7 mouse cellular contexts compared by ENCODE assay signal in the genomic region with DNA sequence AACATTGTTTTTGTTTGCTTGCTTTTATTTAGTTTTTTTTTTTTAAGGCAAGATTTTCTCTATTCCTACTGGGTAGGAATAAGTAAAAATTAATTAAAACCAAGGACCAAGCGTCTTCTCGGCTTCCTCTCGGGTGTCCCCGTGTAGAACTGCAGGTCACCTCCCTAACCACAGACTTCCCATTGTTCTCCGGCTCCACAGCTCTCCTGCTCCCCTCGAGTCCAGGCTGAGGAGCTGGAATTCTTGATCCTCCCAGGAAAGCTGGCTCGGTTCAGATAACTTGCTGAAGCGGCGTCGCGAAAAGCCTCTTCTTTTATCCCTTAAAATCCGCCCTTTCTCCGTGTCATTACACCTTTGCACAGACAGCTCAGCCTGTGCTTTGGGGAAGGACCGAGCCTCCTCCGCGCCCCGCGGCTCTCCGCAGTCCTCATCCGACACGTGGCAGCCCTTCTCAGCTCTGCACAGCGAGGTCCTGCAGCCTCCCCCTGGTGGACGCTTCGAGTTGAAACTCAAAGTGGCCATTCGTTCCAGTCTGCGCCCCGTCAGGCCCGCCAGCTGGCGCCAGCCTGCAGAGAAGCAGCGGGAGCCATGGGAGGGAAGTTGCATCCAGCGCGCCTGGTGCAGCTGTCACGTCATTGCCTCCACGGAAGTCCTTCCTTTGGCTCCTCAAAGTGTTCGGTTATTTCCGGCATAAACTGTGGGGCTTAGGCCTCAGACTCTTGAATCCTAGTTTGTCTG. TPM values are rescaled to one million over a fixed set of nuclear protein-coding genes. Genes with fewer than 3 reads are reported as not detected.
DNase-seq lines count a peak whose midpoint lies in the region; ATAC-seq and TF ChIP-seq lines count a peak whose summit lies in the region.

No protein-coding gene starts in this region.

- no peaks in the 10 kb centered on the region for H3K9me3 ChIP-seq in embryonic facial prominence, embryonic 12.5 days
- no peaks in the 10 kb centered on the region for H3K9me3 ChIP-seq in limb, embryonic 12.5 days
- H3K9me3 ChIP-seq in midbrain, embryonic 15.5 days, result no peaks in the 10 kb centered on the region

- peak overlapping the region; percentile 92 for H3K27ac ChIP-seq in embryonic facial prominence, embryonic 12.5 days
- no peak overlapping the region for H3K27ac ChIP-seq in kidney, adult 2 months (ENCODE audit: insufficient read depth, low read depth, low read length)
- peak overlapping the region; percentile 95 for H3K27ac ChIP-seq in limb, embryonic 12.5 days
- peak overlapping the region; percentile 97 for H3K27ac ChIP-seq in midbrain, embryonic 15.5 days
- H3K27ac ChIP-seq in spleen, adult 2 months (ENCODE audit: insufficient read depth, low read length), result 0 out of 2 replicates have a peak overlapping the region, but pooled peaks have one; percentile 1

- no peak for TF ChIP-seq POLR2A in kidney, adult 2 months (IDR thresholded peaks at IDR 0.05; ENCODE audit: low read depth, low read length)
- TF ChIP-seq POLR2A in spleen, adult 2 months (IDR thresholded peaks at IDR 0.05; ENCODE audit: low read depth, low read length), result no peak

- peak overlapping the region; percentile 47 for H3K9ac ChIP-seq in embryonic facial prominence, embryonic 12.5 days
- H3K9ac ChIP-seq in limb, embryonic 12.5 days (replicated peaks), result peak overlapping the region; percentile 69
- peak overlapping the region; percentile 55 for H3K9ac ChIP-seq in midbrain, embryonic 15.5 days

- peak overlapping the region; percentile 34 for H3K4me3 ChIP-seq in embryonic facial prominence, embryonic 12.5 days
- 0 out of 2 replicates have a peak overlapping the region, but pooled peaks have one; percentile 1 for H3K4me3 ChIP-seq in kidney, adult 2 months (ENCODE audit: insufficient read depth, low read depth, low read length)
- peak overlapping the region; percentile 37 for H3K4me3 ChIP-seq in limb, embryonic 12.5 days (replicated peaks)
- H3K4me3 ChIP-seq in midbrain, embryonic 15.5 days, result peak overlapping the region; percentile 40
- peak overlapping the region; percentile 31; the same call in 1 of the 2 replicates for H3K4me3 ChIP-seq in spleen, adult 2 months (ENCODE audit: extremely low read depth, insufficient read depth, insufficient read length)

- H3K36me3 ChIP-seq in embryonic facial prominence, embryonic 12.5 days, result no peaks in the 10 kb centered on the region
- H3K36me3 ChIP-seq in kidney, adult 2 months (ENCODE audit: control insufficient read depth, insufficient read depth, low read length), result no peaks in the 10 kb centered on the region
- H3K36me3 ChIP-seq in limb, embryonic 12.5 days, result no peaks in the 10 kb centered on the region
- H3K36me3 ChIP-seq in midbrain, embryonic 15.5 days (replicated peaks), result no peaks in the 10 kb centered on the region
- H3K36me3 ChIP-seq in spleen, adult 2 months (ENCODE audit: control insufficient read depth, insufficient read depth, low read length), result no peaks in the 10 kb centered on the region

- peaks cover 24% of the 10 kb centered on the region for H3K4me1 ChIP-seq in embryonic facial prominence, embryonic 12.5 days
- peaks cover 6% of the 10 kb centered on the region; the same call in 1 of the 2 replicates for H3K4me1 ChIP-seq in kidney, adult 2 months (ENCODE audit: control insufficient read depth, insufficient read depth, low read length)
- peaks cover 24% of the 10 kb centered on the region for H3K4me1 ChIP-seq in limb, embryonic 12.5 days (replicated peaks)
- H3K4me1 ChIP-seq in midbrain, embryonic 15.5 days, result peaks cover 20% of the 10 kb centered on the region
- H3K4me1 ChIP-seq in spleen, adult 2 months (ENCODE audit: control insufficient read depth, insufficient read depth, insufficient read length), result peaks cover 6% of the 10 kb centered on the region; the same call in 1 of the 2 replicates

- peak; percentile 89 for TF ChIP-seq CTCF in kidney, adult 2 months (conservative IDR thresholded peaks at IDR 0.05; ENCODE audit: insufficient read depth, insufficient read length, low read depth, low read length)
- peak; percentile 84 for TF ChIP-seq CTCF in spleen, adult 2 months (IDR thresholded peaks at IDR 0.05; ENCODE audit: extremely low read depth, insufficient read depth, insufficient read length, insufficient replicate concordance)

- peak; percentile 92 for ATAC-seq in embryonic facial prominence, embryonic 12.5 days (ENCODE audit: insufficient number of reproducible peaks, insufficient read depth, low FRiP score, low TSS enrichment)
- ATAC-seq in limb, embryonic 12.5 days (ENCODE audit: insufficient number of reproducible peaks, insufficient read depth, low FRiP score, low TSS enrichment, low read depth), result peak; percentile 95
- peak; percentile 97 for ATAC-seq in midbrain, embryonic 15.5 days (replicated peaks)

- DNase-seq in adrenal gland, postnatal 25 days, result peak; percentile 89
- DNase-seq in heart, adult 18-20 months, result peak; percentile 89 to 95
- DNase-seq in kidney, adult 2 months, result peak; percentile 94
- peak; percentile 75 to 79 for DNase-seq in spleen, adult 2 months (ENCODE audit: low read depth in 1 of 2, low spot score in 2 of 2)

- H3K4me2 ChIP-seq in embryonic facial prominence, embryonic 12.5 days (replicated peaks), result peak overlapping the region; percentile 48
- H3K4me2 ChIP-seq in limb, embryonic 12.5 days, result peak overlapping the region; percentile 58
- H3K4me2 ChIP-seq in midbrain, embryonic 15.5 days, result peak overlapping the region; percentile 67

- no peaks in the 10 kb centered on the region for H3K27me3 ChIP-seq in embryonic facial prominence, embryonic 12.5 days
- H3K27me3 ChIP-seq in kidney, adult 2 months (replicated peaks; ENCODE audit: control insufficient read depth, insufficient read depth, low read length), result no peaks in the 10 kb centered on the region
- H3K27me3 ChIP-seq in limb, embryonic 12.5 days, result no peaks in the 10 kb centered on the region
- no peaks in the 10 kb centered on the region for H3K27me3 ChIP-seq in midbrain, embryonic 15.5 days (replicated peaks)
- no peaks in the 10 kb centered on the region for H3K27me3 ChIP-seq in spleen, adult 2 months (ENCODE audit: control insufficient read depth, insufficient read depth, low read length)

- under 1% methylated on average over 36 of the region's 36 CpGs for WGBS in embryonic facial prominence, embryonic 12.5 days
- WGBS in kidney, adult 2 months, result 1% methylated on average over 36 of the region's 36 CpGs
- under 1% methylated on average over 36 of the region's 36 CpGs for WGBS in limb, embryonic 12.5 days
- WGBS in midbrain, embryonic 15.5 days, result under 1% methylated on average over 36 of the region's 36 CpGs
- WGBS in spleen, adult 2 months, result under 1% methylated on average over 36 of the region's 36 CpGs

RNA-seq across cellular contexts. Expression of a gene that starts 9.6 kb away (rescaled TPM):
- 7.0 and 13.4 TPM in 2 replicates for total RNA-seq in adrenal gland, postnatal 25 days (2021)
- 0.32 TPM in 1 of 2 replicates, not detected in the other for polyA plus RNA-seq in embryonic facial prominence, embryonic 12.5 days (2016; fragmentation: Nextera tagmentation; extraction: Ambion mirVana)
- 10 to 100 TPM; 63.9 to 85.7 TPM for total RNA-seq in heart, adult 18-20 months (2021)
- polyA plus RNA-seq in kidney, adult 2 months (2012; rRNA removed), result 2.0 and 2.9 TPM in 2 replicates
- not detected in 2 replicates for polyA plus RNA-seq in limb, embryonic 12.5 days (2016; fragmentation: Nextera tagmentation; extraction: Ambion mirVana)
- polyA plus RNA-seq in midbrain, embryonic 15.5 days (2015; fragmentation: Nextera tagmentation; extraction: Ambion mirVana), result 0.99 TPM in 1 of 2 replicates, not detected in the other
- polyA plus RNA-seq in spleen, adult 2 months (2012; rRNA removed), result not detected in 2 replicates

RNA-seq across cellular contexts. Expression of a gene that starts 18.6 kb away (rescaled TPM):
- total RNA-seq in adrenal gland, postnatal 25 days (2021), result 105 and 111 TPM in 2 replicates
- polyA plus RNA-seq in embryonic facial prominence, embryonic 12.5 days (2016; fragmentation: Nextera tagmentation; extraction: Ambion mirVana), result 66.9 and 67.5 TPM in 2 replicates
- total RNA-seq in heart, adult 18-20 months (2021), result 10 to 100 TPM; 41.7 to 45.5 TPM
- 49.5 and 56.5 TPM in 2 replicates for polyA plus RNA-seq in kidney, adult 2 months (2012; rRNA removed)
- polyA plus RNA-seq in limb, embryonic 12.5 days (2016; fragmentation: Nextera tagmentation; extraction: Ambion mirVana), result 55.1 and 67.3 TPM in 2 replicates
- polyA plus RNA-seq in midbrain, embryonic 15.5 days (2015; fragmentation: Nextera tagmentation; extraction: Ambion mirVana), result 58.7 and 64.5 TPM in 2 replicates
- polyA plus RNA-seq in spleen, adult 2 months (2012; rRNA removed), result 36.6 and 46.2 TPM in 2 replicates

RNA-seq across cellular contexts. Expression of a gene that starts 32.0 kb away (rescaled TPM):
- not detected in 2 replicates for total RNA-seq in adrenal gland, postnatal 25 days (2021)
- 0.39 and 0.56 TPM in 2 replicates for polyA plus RNA-seq in embryonic facial prominence, embryonic 12.5 days (2016; fragmentation: Nextera tagmentation; extraction: Ambion mirVana)
- total RNA-seq in heart, adult 18-20 months (2021), result not detected
- 0.18 TPM in 1 of 2 replicates, not detected in the other for polyA plus RNA-seq in kidney, adult 2 months (2012; rRNA removed)
- polyA plus RNA-seq in limb, embryonic 12.5 days (2016; fragmentation: Nextera tagmentation; extraction: Ambion mirVana), result 0.36 and 0.50 TPM in 2 replicates
- polyA plus RNA-seq in midbrain, embryonic 15.5 days (2015; fragmentation: Nextera tagmentation; extraction: Ambion mirVana), result not detected in 2 replicates
- not detected in 2 replicates for polyA plus RNA-seq in spleen, adult 2 months (2012; rRNA removed)

RNA-seq across cellular contexts. Expression of a gene that starts 39.9 kb away (rescaled TPM):
- total RNA-seq in adrenal gland, postnatal 25 days (2021), result 12.2 and 17.1 TPM in 2 replicates
- polyA plus RNA-seq in embryonic facial prominence, embryonic 12.5 days (2016; fragmentation: Nextera tagmentation; extraction: Ambion mirVana), result 12.1 and 13.3 TPM in 2 replicates
- 10 to 100 TPM; 35.4 to 36.0 TPM for total RNA-seq in heart, adult 18-20 months (2021)
- 17.9 and 21.9 TPM in 2 replicates for polyA plus RNA-seq in kidney, adult 2 months (2012; rRNA removed)
- polyA plus RNA-seq in limb, embryonic 12.5 days (2016; fragmentation: Nextera tagmentation; extraction: Ambion mirVana), result 10.9 and 11.0 TPM in 2 replicates
- 7.2 and 7.9 TPM in 2 replicates for polyA plus RNA-seq in midbrain, embryonic 15.5 days (2015; fragmentation: Nextera tagmentation; extraction: Ambion mirVana)
- polyA plus RNA-seq in spleen, adult 2 months (2012; rRNA removed), result 3.4 and 4.2 TPM in 2 replicates

RNA-seq across cellular contexts. Expression of a gene that starts 39.9 kb away (rescaled TPM):
- 25.8 and 26.5 TPM in 2 replicates for total RNA-seq in adrenal gland, postnatal 25 days (2021)
- polyA plus RNA-seq in embryonic facial prominence, embryonic 12.5 days (2016; fragmentation: Nextera tagmentation; extraction: Ambion mirVana), result 55.5 and 57.6 TPM in 2 replicates
- total RNA-seq in heart, adult 18-20 months (2021), result 10 to 100 TPM; 62.5 to 77.5 TPM
- 7.7 and 8.6 TPM in 2 replicates for polyA plus RNA-seq in kidney, adult 2 months (2012; rRNA removed)
- polyA plus RNA-seq in limb, embryonic 12.5 days (2016; fragmentation: Nextera tagmentation; extraction: Ambion mirVana), result 58.1 and 62.3 TPM in 2 replicates
- 36.6 and 39.9 TPM in 2 replicates for polyA plus RNA-seq in midbrain, embryonic 15.5 days (2015; fragmentation: Nextera tagmentation; extraction: Ambion mirVana)
- 8.0 and 8.5 TPM in 2 replicates for polyA plus RNA-seq in spleen, adult 2 months (2012; rRNA removed)
